Mouse (Mus musculus) pancreas, adult 10 weeks (tissue): Measurements from ENCODE around the gene Gmnn. TPM values are rescaled to one million over a fixed set of nuclear protein-coding genes. Genes with fewer than 3 reads are reported as not detected.

Experiments
- polyA plus RNA-seq: library from polyadenylated mRNA; stranded (reverse); fragments of 350-450 nt; fragmentation: Illumina TruSeq; extraction: RNeasy Lipid Tissue Mini Kit (QIAGEN cat#74804); gene quantifications from one replicate; pipeline ENCODE4 v1.2.3, GENCODE M21; 2015; ENCODE audit warnings: low read depth, low replicate concordance; ENCODE audit not compliant: insufficient read depth

Gmnn gene
- polyA plus RNA-seq: 2.3 TPM

GRCm38 (mm10) chr13:24761403-24762227 is at the start of gene Gmnn:
Gmnn (minus strand) TSS chr13:24761923.

GRCm38 (mm10) chr13:24801308-24801921 is 39.7 kb upstream of the Gmnn start, which contains the start of gene BC005537:
BC005537 (plus strand) TSS chr13:24801657.

DNA sequence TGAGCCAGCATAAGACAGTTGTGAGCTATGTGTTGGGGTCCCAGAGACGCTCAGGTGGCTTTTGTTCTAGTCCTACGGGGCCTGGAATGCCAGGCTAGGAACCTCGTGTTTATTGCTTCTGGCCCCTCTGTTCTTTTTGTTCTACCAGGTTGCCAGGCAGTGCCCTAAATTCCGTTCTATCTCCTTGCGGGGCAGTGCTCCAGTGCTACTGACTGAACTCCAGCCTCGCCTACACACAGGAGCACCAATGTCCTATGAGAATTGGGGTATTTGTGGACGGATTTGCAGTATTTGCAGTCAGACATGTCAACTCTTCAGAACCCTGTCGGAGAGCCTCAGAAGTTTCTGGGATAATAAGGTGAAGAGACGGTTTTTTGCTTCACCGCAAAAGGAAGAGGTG is 20.7 kb downstream of the Gmnn start, which contains the start of gene Armh2:
Gene Armh2 (plus strand): TSS at position 205 of the 400 bp plus-strand sequence.

Other genes starting within 250 kb of the Gmnn start
- 1.3 TPM for gene Ripor2, start 179.7 kb downstream of the Gmnn start, polyA plus RNA-seq
- gene Armh2, start 20.7 kb downstream of the Gmnn start, polyA plus RNA-seq: not detected
- gene BC005537, start 39.7 kb upstream of the Gmnn start, polyA plus RNA-seq: 21.4 TPM
- gene Acot13, start 69.6 kb upstream of the Gmnn start, polyA plus RNA-seq: 17.2 TPM
- gene Tdp2, start 69.8 kb upstream of the Gmnn start, polyA plus RNA-seq: 10.2 TPM
- gene D130043K22Rik, start 83.2 kb upstream of the Gmnn start, polyA plus RNA-seq: 0.26 TPM
- gene Aldh5a1, start 175.7 kb upstream of the Gmnn start, polyA plus RNA-seq: 1.9 TPM
- gene Gpld1, start 181.2 kb upstream of the Gmnn start, polyA plus RNA-seq: 3.5 TPM